Mouse (Mus musculus) kidney, postnatal 0 days (tissue): Measurements from ENCODE around the gene Arl2. TPM values are rescaled to one million over a fixed set of nuclear protein-coding genes. Genes with fewer than 3 reads are reported as not detected.
A peak's percentile ranks its signal among the peaks of the same experiment; 100 is the strongest.

Source experiments
- ATAC-seq: fragments of 200-750 bp; cut with Nextera tagmentation; replicated peaks from 2 replicates; pipeline ENCODE4 v1.8.0; 2017; ENCODE audit warnings: low read depth, moderate number of reproducible peaks, moderate TSS enrichment, moderate library complexity; ENCODE audit not compliant: low FRiP score
- DNase-seq: peaks from one replicate; pipeline ENCODE4 v3.0.0-alpha.2; 2016; ENCODE audit warnings: low spot score
- H3K27ac ChIP-seq: fragments of 300-500 bp; sonication (generic); 2 replicates; pipeline ENCODE4 v1.5.1; 2014; ENCODE audit warnings: mild to moderate bottlenecking
- H3K27me3 ChIP-seq: fragments of 300-500 bp; sonication (generic); 2 replicates; pipeline ENCODE4 v1.6.1; 2014; ENCODE audit warnings: low read length, mixed read lengths; ENCODE audit not compliant: insufficient read depth
- H3K36me3 ChIP-seq: fragments of 300-500 bp; sonication (generic); 2 replicates; pipeline ENCODE4 v1.6.1; 2014; ENCODE audit warnings: low read length, mixed read lengths; ENCODE audit not compliant: insufficient read depth
- H3K4me1 ChIP-seq: fragments of 300-500 bp; sonication (generic); replicated peaks from 2 replicates; pipeline ENCODE4 v1.6.1; 2014; ENCODE audit warnings: antibody characterized with exemption, low read length, mixed read lengths; ENCODE audit not compliant: insufficient read depth
- H3K4me2 ChIP-seq: fragments of 300-500 bp; sonication (generic); 2 replicates; pipeline ENCODE4 v1.6.1; 2014; ENCODE audit warnings: mild to moderate bottlenecking, low read length, moderate library complexity, mixed read lengths
- H3K4me3 ChIP-seq: fragments of 300-500 bp; sonication (generic); replicated peaks from 2 replicates; pipeline ENCODE4 v1.5.1; 2014; ENCODE audit warnings: low read depth, low read length
- H3K9ac ChIP-seq: fragments of 300-500 bp; sonication (generic); 2 replicates; pipeline ENCODE4 v1.6.1; 2014; ENCODE audit warnings: low read depth, low read length
- H3K9me3 ChIP-seq: fragments of 300-500 bp; sonication (generic); replicated peaks from 2 replicates; pipeline ENCODE4 v1.6.1; 2016; ENCODE audit warnings: low read length, inconsistent platforms, mixed read lengths
- CTCF ChIP-seq: IDR thresholded peaks from 2 replicates; pipeline ENCODE4 v1.5.1; 2016; ENCODE audit warnings: antibody characterized with exemption, low read depth, mild to moderate bottlenecking, moderate library complexity
- WGBS: fragments of 180-500 bp; shearing (Covaris S2); extraction: QIAGEN DNeasy Blood & Tissue Kit; methylation state at CpG from one replicate; pipeline ENCODE4 v1.1.7; 2014; 5-methylcytosine and 5-hydroxymethylcytosine counted together
- polyA plus RNA-seq: library from polyadenylated mRNA; unstranded; fragments of >200 nt; fragmentation: Nextera tagmentation; extraction: Ambion mirVana; gene quantifications from 2 replicates; pipeline ENCODE4 v1.2.1, GENCODE M21; 2015

Gene Arl2
- polyA plus RNA-seq, 1 experiment from 2014 or later, result 96.1 TPM

DNA sequence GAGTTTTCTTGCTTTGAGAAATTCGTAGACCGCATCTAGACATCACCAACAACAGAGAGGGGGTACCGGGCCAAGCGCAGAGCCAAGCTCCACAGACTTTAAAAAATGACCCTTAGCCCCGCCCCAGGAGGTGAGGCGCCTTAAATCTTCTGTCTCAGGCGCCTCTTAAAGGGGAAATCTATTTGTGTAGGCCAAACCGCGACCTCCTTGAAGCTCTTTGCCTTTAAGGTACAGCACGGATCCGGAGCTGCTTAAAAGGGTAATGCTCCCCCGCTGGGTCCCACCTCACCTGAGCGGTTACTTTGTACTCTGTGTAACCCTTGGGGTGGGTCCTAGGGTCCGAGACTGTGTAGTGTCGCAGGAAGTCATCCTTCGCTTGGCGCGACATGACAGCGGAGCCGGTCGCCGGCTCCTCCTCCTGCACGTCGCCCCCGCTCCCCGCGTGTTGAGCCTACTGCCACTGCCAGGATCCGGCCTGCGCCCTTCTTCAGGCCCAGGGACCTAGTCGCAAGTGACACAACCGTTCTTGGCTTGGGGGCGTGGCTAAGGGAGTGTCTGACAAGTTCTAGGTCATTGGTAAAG, 13.5 kb downstream of the Arl2 start, which contains the start of gene Snx15:
TSS of gene Snx15 (minus strand) at position 545 of the 582 bp plus-strand sequence.
- under 1% methylated on average over 32 of the region's 32 CpGs for WGBS
- peak; percentile 92 for ATAC-seq

DNA sequence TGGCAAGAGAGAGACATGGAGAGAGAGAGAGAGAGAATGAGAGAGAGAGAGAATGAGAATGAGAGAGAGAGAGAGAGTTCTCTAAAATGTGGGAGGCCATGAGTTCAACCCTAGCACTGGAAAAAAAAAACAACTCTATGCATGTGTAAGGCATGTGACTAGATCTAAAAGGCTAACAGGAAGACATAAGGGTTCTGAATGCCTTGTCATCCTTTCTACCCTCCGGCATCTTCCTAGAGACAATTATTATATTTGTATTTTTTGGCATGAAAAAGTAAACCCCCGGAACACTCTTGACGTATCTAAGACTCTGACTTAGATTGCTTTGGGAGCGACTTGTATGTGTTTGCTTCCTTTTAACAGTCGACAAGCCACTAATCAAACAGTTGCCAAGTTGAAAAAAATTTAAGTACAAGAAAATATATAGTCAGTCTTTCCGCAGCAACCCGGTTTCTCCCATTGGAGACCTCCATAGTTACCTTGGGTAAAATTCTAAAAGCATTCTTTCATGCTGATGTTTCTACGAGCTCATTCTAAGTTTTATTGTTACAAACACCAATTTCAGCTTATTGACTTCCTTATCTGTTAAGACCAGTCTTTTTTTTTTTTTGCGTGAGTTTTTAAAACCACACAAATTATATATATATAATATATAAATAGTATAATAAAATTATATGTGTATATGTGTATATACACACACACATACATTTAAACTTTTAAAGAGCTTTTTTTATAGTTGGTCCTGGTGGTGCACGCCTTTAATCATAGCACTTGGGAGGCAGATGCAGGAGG, 14.4 kb downstream of the Arl2 start:
- Histone ChIP-seq H3K9me3 (no peaks in the 10 kb centered on the region), H3K27ac (peak overlapping the region; percentile 92; the same call in 1 of the 2 replicates), H3K36me3 (no peaks in the 10 kb centered on the region), H3K4me2 (peak overlapping the region; percentile 56), H3K27me3 (no peaks in the 10 kb centered on the region), H3K4me1 (no peaks in the 10 kb centered on the region; the same call in 1 of the 2 replicates), H3K9ac (no peak overlapping the region; the same call in 1 of the 2 replicates), H3K4me3 (peak overlapping the region; percentile 35)
- ATAC-seq (no peak), DNase-seq (no peak)
- no peak for TF ChIP-seq CTCF
- 58% methylated on average over 10 of the region's 10 CpGs for WGBS

More for the DNA sequence above, 13.5 kb downstream of the Arl2 start, which contains the start of gene Snx15:
- TF ChIP-seq CTCF, result 0 out of 2 replicates have a peak, but pooled peaks have one; percentile 5
- H3K9ac ChIP-seq, result peak within 1 kb of the TSS; percentile 56
- DNase-seq, result peak; percentile 98
- peak within 1 kb of the TSS; percentile 56 for H3K4me2 ChIP-seq
- H3K4me3 ChIP-seq, result peak within 1 kb of the TSS; percentile 35
- H3K9me3 ChIP-seq, result no peaks in the 10 kb centered on the region
- H3K36me3 ChIP-seq, result no peaks in the 10 kb centered on the region
- H3K4me1 ChIP-seq, result no peaks in the 10 kb centered on the region; the same call in 1 of the 2 replicates
- peak within 1 kb of the TSS; percentile 92 for H3K27ac ChIP-seq
- H3K27me3 ChIP-seq, result no peaks in the 10 kb centered on the region

DNA sequence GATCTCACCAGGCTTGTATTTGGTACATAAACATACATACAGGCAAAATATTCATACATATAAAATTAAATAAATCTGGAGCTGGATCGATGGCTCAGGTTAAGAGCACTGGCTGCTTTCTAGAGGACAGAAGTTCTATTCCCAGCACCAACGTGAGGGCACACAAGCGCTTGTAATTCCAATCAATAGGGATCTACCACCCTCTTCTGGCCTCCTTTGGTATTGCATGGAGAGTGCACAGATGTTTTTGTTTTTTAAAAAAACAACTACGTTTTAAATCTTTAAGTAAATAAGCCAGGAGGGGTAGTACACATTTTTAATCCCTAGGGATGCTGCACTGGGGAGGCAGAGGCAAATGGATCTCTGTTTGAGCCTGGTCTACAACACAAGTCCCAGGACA, 15.1 kb downstream of the Arl2 start:
- Histone ChIP-seq H3K27me3 (no peaks in the 10 kb centered on the region), H3K9ac (no peak overlapping the region), H3K4me3 (no peak overlapping the region), H3K27ac (no peak overlapping the region), H3K36me3 (no peaks in the 10 kb centered on the region), H3K4me2 (no peak overlapping the region), H3K9me3 (no peaks in the 10 kb centered on the region), H3K4me1 (no peaks in the 10 kb centered on the region; the same call in 1 of the 2 replicates)
- 23% methylated on average over 4 of the region's 4 CpGs for WGBS
- peak; percentile 55 for DNase-seq
- ATAC-seq, result no peak
- TF ChIP-seq CTCF, result peak; percentile 86

DNA sequence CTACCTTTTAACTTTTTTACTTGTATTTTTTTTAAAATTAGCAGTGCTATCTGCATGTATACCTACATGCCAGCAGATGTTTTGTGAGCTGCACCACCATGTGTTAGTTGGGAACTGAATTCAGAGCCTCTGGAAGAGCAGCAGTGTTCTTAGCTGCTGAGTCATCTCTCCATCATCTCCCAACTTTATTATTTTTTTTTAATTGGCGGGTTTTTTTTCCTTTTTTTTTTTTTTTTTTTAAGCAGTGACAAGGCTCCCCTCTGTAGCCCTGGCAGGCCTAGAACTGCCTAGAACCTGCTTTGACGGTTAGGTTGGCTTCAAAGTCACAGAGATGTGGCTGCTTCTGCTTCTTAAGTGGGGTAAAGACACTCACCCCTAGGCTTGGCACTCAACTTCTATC, 16.4 kb downstream of the Arl2 start:
- no peaks in the 10 kb centered on the region; the same call in 1 of the 2 replicates for H3K4me1 ChIP-seq
- H3K27ac ChIP-seq, result no peak overlapping the region
- no peaks in the 10 kb centered on the region for H3K27me3 ChIP-seq
- H3K4me2 ChIP-seq, result no peak overlapping the region
- no peak overlapping the region for H3K9ac ChIP-seq
- ATAC-seq, result no peak
- WGBS, result 80% methylated on average over 2 of the region's 2 CpGs
- no peaks in the 10 kb centered on the region for H3K9me3 ChIP-seq
- H3K36me3 ChIP-seq, result no peaks in the 10 kb centered on the region
- no peak overlapping the region for H3K4me3 ChIP-seq
- DNase-seq, result no peak
- no peak for TF ChIP-seq CTCF

DNA sequence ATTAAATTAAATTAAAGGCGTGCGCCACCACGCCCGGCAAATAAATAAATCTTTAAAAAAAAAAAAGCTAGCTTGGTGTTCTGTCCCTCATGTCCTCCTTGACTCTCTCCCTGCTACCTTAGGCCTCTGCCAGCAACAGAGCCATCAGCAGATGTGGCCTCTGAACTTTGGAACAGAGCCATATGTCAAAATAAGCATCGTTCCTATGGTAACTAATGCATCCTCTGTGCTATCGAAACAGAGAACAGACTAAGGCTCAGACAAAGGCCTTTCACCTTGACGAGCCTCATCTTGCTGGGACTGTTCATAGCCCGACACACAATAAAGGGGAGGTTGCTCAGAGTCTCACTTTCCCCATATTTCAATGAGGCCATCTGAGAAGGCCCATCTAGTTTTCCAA, 18.0 kb downstream of the Arl2 start:
- 75% methylated on average over 8 of the region's 8 CpGs for WGBS
- no peak for DNase-seq
- Histone ChIP-seq H3K4me3 (no peak overlapping the region), H3K36me3 (no peaks in the 10 kb centered on the region), H3K9me3 (no peaks in the 10 kb centered on the region), H3K4me2 (no peak overlapping the region), H3K27ac (no peak overlapping the region), H3K4me1 (no peaks in the 10 kb centered on the region; the same call in 1 of the 2 replicates), H3K27me3 (no peaks in the 10 kb centered on the region), H3K9ac (no peak overlapping the region)
- no peak for TF ChIP-seq CTCF
- ATAC-seq, result no peak

DNA sequence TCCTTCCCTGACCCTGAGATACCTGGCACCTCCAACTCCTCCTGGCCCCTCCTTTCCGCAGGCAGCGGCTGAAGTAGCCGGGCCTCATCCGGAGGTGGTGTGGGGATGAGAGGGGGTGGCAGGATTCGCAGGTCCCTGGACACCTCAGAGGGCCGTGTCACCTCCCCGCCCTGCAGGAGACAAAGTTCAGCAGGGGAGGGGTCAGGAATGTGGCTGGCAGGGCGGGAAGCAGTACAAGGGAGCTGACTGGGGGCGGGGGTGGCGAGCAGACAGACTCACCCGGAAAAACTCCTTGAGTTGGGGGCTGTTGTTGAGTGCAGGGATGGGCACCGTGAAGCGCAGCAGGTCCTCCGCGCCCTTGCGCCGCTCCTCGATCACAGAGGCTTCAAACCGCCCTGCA, 19.6 kb downstream of the Arl2 start:
- no peak for TF ChIP-seq CTCF
- H3K4me1 ChIP-seq, result peaks cover 4% of the 10 kb centered on the region
- 28% methylated on average over 19 of the region's 19 CpGs for WGBS
- no peak overlapping the region for H3K27ac ChIP-seq
- H3K27me3 ChIP-seq, result no peaks in the 10 kb centered on the region
- no peaks in the 10 kb centered on the region for H3K36me3 ChIP-seq
- H3K4me3 ChIP-seq, result no peak overlapping the region
- ATAC-seq (no peak), DNase-seq (no peak)
- H3K4me2 ChIP-seq, result no peak overlapping the region
- no peaks in the 10 kb centered on the region for H3K9me3 ChIP-seq
- no peak overlapping the region for H3K9ac ChIP-seq
